Mouse (Mus musculus) small intestine, adult 2 months (tissue): ENCODE measurements around the gene Cir1. TPM values are rescaled to one million over a fixed set of nuclear protein-coding genes. Genes with fewer than 3 reads are reported as not detected.

Source experiments
- H3K27ac ChIP-seq: fragments of 200-500 bp; 2 replicates; pipeline ENCODE4 v1.5.1; 2012; ENCODE audit warnings: low read depth, low read length, control low read depth, inconsistent platforms; ENCODE audit not compliant: insufficient read depth
- H3K27me3 ChIP-seq: fragments of 200-500 bp; 2 replicates; pipeline ENCODE4 v1.6.1; 2012; ENCODE audit warnings: mild to moderate bottlenecking, moderate library complexity, low read length, inconsistent platforms; ENCODE audit not compliant: control insufficient read depth, insufficient read depth
- H3K36me3 ChIP-seq: fragments of 200-500 bp; 2 replicates; pipeline ENCODE4 v1.6.1; 2012; ENCODE audit warnings: mild to moderate bottlenecking, low read length, control low read depth, inconsistent platforms; ENCODE audit not compliant: control insufficient read depth, insufficient read depth
- H3K4me1 ChIP-seq: fragments of 200-500 bp; 2 replicates; pipeline ENCODE4 v1.6.1; 2012; ENCODE audit warnings: low read length, inconsistent platforms, mixed read lengths; ENCODE audit not compliant: control insufficient read depth, insufficient read depth, insufficient read length
- H3K4me3 ChIP-seq: fragments of 200-500 bp; 2 replicates; pipeline ENCODE4 v1.5.1; 2012; ENCODE audit warnings: low read depth, mild to moderate bottlenecking, control low read depth, inconsistent platforms, low read length, moderate library complexity
- CTCF ChIP-seq: fragments of 200-500 bp; IDR thresholded peaks from 2 replicates; pipeline ENCODE4 v1.5.1; 2012; ENCODE audit warnings: low read depth, mild to moderate bottlenecking, control low read depth, inconsistent platforms, low read length, moderate library complexity, mixed read lengths; ENCODE audit not compliant: insufficient replicate concordance, insufficient read length; ENCODE audit errors: extremely low read depth
- POLR2A ChIP-seq: fragments of 200-500 bp; IDR thresholded peaks from 2 replicates; pipeline ENCODE4 v1.6.1; 2012; ENCODE audit warnings: low read depth, mild to moderate bottlenecking, control low read depth, inconsistent platforms, low read length, moderate library complexity
- WGBS: fragments of 180-500 bp; shearing (Covaris S2); methylation state at CpG from one replicate; pipeline ENCODE4 v1.1.7; 2018; 5-methylcytosine and 5-hydroxymethylcytosine counted together
- polyA plus RNA-seq: library from polyadenylated mRNA; depleted of rRNA; stranded (reverse); fragments of >200 nt; gene quantifications from 2 replicates; pipeline ENCODE4 v1.2.3, GENCODE M21; 2012

The Cir1 gene
- polyA plus RNA-seq, 1 experiment = 0.70 TPM

DNA sequence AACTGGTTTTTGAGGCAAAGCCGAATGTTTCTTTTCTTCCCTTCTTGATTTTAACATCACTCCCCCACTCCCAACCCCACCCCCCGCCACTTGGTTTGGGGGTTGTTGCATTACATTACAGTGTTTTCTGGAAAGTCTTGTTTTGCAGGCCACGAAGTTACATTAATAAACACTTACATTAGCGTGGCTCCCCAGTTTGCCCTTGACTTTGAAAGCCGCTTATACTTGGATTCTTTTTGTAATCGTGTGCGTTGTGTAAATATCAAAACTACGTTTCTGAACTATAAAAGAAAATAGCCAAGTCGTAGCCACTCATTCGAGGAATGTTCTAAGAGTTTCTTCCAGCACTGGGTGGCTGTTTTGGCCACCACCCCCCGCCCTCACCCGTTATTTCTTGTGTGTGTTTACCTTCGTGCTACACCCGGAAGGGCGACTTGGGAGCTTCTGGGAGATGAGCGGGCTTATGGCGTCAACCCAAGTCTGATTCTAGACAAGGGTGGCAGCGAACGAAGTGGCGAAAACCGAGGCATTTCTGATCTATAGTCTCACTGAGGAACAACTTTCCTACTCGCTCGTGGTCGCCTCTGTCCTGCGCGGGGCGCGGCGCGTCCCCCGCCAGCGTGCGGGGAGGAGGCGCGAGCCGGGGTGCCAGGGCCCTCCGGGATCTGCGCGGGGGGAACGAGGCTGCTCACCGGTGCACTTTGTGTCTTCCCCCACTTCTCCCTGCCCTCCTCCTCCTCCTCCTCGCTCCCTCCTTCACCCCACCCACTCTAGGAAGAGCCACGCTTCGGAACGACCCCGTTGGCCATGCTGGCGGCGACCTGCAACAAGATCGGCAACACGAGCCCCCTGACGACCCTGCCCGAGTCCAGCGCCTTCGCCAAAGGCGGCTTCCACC is 39.9 kb downstream of the Cir1 start:
- TF ChIP-seq POLR2A (no peak), CTCF (no peak)
- Histone ChIP-seq H3K27me3 (peaks cover 78% of the 10 kb centered on the region), H3K4me1 (peaks cover 22% of the 10 kb centered on the region), H3K4me3 (peak overlapping the region; percentile 49), H3K36me3 (no peaks in the 10 kb centered on the region), H3K27ac (no peak overlapping the region)
- WGBS = 2% methylated on average over 53 of the region's 55 CpGs

DNA sequence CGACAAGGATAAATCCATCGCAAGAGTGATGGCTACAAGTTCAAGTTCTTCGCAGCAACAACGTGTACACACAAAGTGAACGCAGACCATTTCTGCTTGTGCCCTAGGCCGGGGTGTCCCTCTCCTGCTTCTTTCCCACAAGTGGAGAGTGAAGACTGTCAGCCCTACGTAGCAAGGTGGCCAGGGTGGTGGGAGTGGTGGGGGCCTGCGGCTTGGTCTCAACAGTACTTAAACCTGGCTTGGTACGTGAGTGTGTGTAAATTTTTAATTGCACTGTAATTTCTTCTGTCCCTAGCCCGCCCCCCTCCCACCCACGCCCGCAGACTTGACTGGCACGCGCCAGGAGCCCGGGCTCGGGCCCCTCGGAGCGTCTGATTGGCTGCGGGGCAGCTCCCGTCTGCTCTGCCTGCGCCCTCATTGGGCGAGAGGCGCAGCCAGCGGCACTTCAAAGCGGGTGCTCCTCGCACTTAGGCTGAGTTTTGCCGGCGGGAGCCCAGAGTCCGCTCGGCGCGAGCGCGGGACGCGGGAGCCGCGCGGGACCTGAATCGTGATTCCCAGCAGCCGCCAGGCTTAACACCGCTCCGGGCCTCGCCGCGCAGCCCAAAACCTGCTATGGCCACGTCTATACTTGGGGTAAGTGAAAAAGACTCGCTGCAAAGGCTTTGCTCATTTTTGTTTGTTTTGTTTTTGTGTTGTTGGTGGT is 40.9 kb downstream of the Cir1 start, which contains the start of gene Sp9:
TSS of gene Sp9 (plus strand) at position 467 of the 703 bp plus-strand sequence.
- Histone ChIP-seq H3K27me3 (peaks cover 76% of the 10 kb centered on the region), H3K4me3 (peak within 1 kb of the TSS; percentile 49), H3K4me1 (peaks cover 22% of the 10 kb centered on the region), H3K27ac (no peak within 1 kb of the TSS), H3K36me3 (no peaks in the 10 kb centered on the region)
- WGBS = 2% methylated on average over 47 of the region's 48 CpGs
- no peak for TF ChIP-seq POLR2A
- no peak for TF ChIP-seq CTCF

DNA sequence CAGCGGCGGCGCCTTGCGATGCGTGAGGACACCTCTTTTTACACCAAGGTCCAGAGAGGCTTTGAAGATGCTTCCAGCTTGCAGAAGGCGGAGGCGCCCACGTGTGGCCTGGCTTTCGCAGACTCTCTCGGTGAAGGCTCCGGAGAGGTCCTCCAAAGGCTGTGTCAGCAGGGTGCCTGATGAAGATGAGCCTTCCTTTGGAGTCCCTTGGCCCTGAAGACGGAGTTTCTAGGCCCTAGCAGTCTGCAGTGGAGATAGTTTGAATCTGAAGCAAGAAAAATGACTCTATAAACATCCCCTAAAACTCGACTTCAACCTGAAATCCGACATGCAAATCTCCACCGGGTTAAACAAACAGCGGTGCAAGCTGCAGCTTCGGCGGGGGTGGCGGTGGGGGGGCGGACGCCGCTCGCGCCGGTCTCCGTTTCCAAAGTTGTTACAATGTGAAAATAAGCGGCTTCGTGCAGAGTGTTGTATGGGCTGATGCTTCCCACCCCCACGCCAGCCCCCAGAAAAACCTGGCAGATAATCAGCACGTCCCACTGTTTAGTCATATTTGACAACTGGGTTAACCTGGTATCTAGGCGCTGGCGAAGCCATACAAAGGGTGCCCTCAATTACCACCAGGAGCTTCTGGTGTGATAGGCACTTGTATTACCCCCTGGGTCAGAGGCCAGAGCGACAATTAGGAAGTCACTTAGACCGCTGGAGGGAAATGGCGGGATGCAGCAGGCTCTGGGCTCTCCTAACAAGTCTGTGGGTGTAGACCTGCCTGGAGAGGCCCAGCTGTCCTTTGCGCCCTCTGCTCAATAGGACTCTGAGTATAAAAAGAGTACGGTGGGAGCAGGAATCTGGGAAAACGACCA is 41.7 kb downstream of the Cir1 start:
- Histone ChIP-seq H3K27ac (no peak overlapping the region), H3K36me3 (no peaks in the 10 kb centered on the region), H3K27me3 (peaks cover 80% of the 10 kb centered on the region), H3K4me3 (no peak overlapping the region), H3K4me1 (peaks cover 22% of the 10 kb centered on the region)
- 4% methylated on average over 38 of the region's 38 CpGs for WGBS
- TF ChIP-seq POLR2A = no peak
- TF ChIP-seq CTCF = no peak

DNA sequence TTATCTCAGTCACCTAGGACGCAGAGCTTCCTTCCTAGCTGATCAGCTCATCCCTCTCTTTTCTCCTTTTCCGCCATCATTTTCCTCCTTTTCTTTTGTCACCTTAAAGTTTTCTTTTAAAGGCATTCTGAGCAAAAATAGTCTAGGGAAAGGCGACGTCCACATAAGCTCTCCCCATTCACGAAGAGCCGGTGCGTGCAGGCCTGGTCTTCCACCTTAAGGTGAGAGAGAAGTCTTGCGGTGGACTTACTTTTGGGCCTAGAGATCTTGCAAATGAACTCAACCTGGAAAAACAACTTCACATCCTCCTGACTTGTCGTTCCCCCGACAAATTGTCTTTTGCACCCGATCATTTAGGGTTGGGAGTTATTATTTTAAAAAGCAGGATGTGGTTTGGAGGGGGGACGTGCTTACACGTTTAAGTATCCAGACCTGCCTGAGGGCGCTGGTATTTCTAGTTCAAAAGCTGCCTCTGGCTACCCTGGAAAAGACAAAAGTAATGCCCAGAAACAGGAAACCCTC is 42.4 kb downstream of the Cir1 start:
- Histone ChIP-seq H3K36me3 (no peaks in the 10 kb centered on the region), H3K27ac (no peak overlapping the region), H3K4me3 (no peak overlapping the region), H3K27me3 (peaks cover 86% of the 10 kb centered on the region), H3K4me1 (peaks cover 22% of the 10 kb centered on the region)
- 5% methylated on average over 14 of the region's 14 CpGs for WGBS
- TF ChIP-seq POLR2A = no peak
- no peak for TF ChIP-seq CTCF

DNA sequence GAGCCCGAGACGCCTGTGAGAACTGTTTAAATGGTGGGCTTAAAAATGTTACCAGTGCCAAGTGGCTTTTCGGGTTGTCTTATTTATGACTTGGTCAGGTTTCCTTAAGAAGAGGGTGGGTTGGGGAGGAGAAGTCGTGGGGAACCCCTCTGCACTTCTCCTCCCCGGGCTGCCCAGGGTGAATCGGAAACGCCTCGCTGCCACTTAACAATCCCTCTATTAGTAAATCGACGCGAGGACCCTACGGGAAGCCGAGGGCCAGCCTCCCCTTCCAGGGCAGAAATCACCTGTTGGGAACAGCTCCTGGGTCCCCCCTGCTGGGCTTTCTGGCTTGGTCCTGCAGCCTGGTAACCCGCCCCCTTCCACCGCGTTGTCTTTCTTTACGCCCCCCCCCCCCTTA is 42.8 kb downstream of the Cir1 start:
- H3K4me3 ChIP-seq = no peak overlapping the region
- H3K36me3 ChIP-seq = no peaks in the 10 kb centered on the region
- no peak overlapping the region for H3K27ac ChIP-seq
- TF ChIP-seq POLR2A (no peak), CTCF (no peak)
- peaks cover 21% of the 10 kb centered on the region for H3K4me1 ChIP-seq
- 4% methylated on average over 17 of the region's 17 CpGs for WGBS
- peaks cover 88% of the 10 kb centered on the region for H3K27me3 ChIP-seq

DNA sequence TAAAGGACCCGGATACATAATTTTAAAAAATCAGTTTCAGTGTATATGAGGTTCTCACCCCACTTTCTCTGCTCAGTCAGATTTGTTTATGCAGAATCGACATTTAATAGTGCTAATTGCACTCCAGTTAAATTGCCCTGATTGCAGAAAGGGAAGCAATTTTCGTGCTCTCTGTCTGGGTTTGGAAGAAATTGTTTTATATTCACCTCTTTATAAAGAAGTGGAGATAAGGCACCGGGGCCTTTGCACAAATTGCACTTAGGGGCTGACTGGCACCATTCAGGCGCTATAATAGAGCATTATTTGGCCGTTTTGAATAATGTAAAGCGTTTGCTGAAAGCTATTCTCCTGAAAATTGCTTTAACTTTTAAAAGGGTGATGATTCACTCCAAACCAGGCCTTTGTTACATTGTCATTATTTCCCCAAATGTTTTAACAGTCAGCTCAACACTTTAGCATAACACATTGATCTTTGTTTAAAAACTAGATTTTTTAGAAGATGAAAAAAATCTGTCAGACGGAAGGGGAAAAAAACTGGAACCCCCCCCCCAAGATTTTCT is 43.6 kb downstream of the Cir1 start:
- Histone ChIP-seq H3K36me3 (no peaks in the 10 kb centered on the region), H3K4me3 (no peak overlapping the region), H3K27ac (no peak overlapping the region), H3K27me3 (peaks cover 88% of the 10 kb centered on the region), H3K4me1 (peaks cover 17% of the 10 kb centered on the region)
- TF ChIP-seq POLR2A (no peak), CTCF (no peak)
- WGBS = 13% methylated on average over 8 of the region's 8 CpGs
